Mouse (Mus musculus) liver, embryonic 14.5 days (tissue): ENCODE results near the gene Bcl2.

Experiments used
- CTCF ChIP-seq: IDR thresholded peaks from 2 replicates; pipeline ENCODE4 v1.5.1; 2016; ENCODE audit warnings: antibody characterized with exemption, low read depth, control low read depth
- EP300 ChIP-seq: IDR thresholded peaks from 2 replicates; pipeline ENCODE4 v1.6.1; 2016; ENCODE audit warnings: antibody characterized with exemption, low read depth

DNA sequence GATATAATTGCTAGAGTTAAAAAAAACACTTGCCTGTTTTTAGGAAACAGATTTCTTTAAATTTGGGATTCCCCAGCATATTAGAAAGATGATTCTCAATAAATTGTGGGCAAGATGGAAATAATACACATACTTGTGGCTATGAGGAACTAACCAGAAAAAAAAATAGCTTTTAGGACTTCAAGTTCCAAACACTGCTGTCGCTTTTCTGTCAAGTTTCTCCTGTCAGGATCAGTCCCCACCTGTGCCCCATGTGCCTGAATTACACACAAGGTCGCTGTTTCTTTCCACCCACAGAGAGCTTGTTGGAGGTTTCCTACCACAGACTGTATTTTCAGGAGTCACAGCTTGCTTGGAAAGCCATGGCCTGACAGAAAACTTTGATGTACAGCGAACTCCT is 70.5 kb downstream of the Bcl2 start:
- TF ChIP-seq CTCF, result no peak
- TF ChIP-seq EP300, result no peak
